Mouse (Mus musculus) spleen, adult 2 months (tissue): ENCODE results near the gene Arpc5.

Source experiments
- CTCF ChIP-seq: fragments of 200-500 bp; IDR thresholded peaks from 2 replicates; pipeline ENCODE4 v1.5.1; 2011; ENCODE audit warnings: mild to moderate bottlenecking, inconsistent platforms; ENCODE audit not compliant: insufficient read depth, insufficient read length, insufficient replicate concordance; ENCODE audit errors: extremely low read depth
- POLR2A ChIP-seq: fragments of 200-500 bp; IDR thresholded peaks from 2 replicates; pipeline ENCODE4 v1.6.1; 2011; ENCODE audit warnings: low read depth, low read length, inconsistent platforms

GRCm38 (mm10) chr1:152761791-152762190 lies 4.6 kb upstream of the Arpc5 start:
- TF ChIP-seq POLR2A, result no peak
- no peak for TF ChIP-seq CTCF
